Mouse (Mus musculus) embryonic fibroblast, embryonic 13.5 days (primary cell): ENCODE results near the gene Gpbar1. TPM values are rescaled to one million over a fixed set of nuclear protein-coding genes. Genes with fewer than 3 reads are reported as not detected.
A peak's percentile ranks its signal among the peaks of the same experiment; 100 is the strongest.

Experiments used
- H3K27ac ChIP-seq: 2 replicates; pipeline ENCODE4 v1.5.1; 2012; ENCODE audit warnings: low read length, control low read depth, inconsistent platforms; ENCODE audit not compliant: insufficient read depth
- H3K4me1 ChIP-seq: 2 replicates; pipeline ENCODE4 v1.6.1; 2011; ENCODE audit warnings: low read length; ENCODE audit not compliant: control insufficient read depth, insufficient read depth
- H3K4me3 ChIP-seq: 2 replicates; pipeline ENCODE4 v1.5.1; 2011; ENCODE audit warnings: mild to moderate bottlenecking, control low read depth, low read length; ENCODE audit not compliant: insufficient read depth
- CTCF ChIP-seq: IDR thresholded peaks from 2 replicates; pipeline ENCODE4 v1.5.1; 2011; ENCODE audit warnings: mild to moderate bottlenecking, control low read depth, low read length, moderate library complexity, borderline replicate concordance; ENCODE audit not compliant: insufficient read depth
- POLR2A ChIP-seq: IDR thresholded peaks from 2 replicates; pipeline ENCODE4 v1.6.1; 2011; ENCODE audit warnings: low read depth, mild to moderate bottlenecking, control low read depth, low read length, moderate library complexity
- polyA plus RNA-seq: library from polyadenylated mRNA; stranded (reverse); fragments of >200 nt; gene quantifications from 2 replicates; pipeline ENCODE4 v1.2.4, GENCODE M21; 2011; ENCODE audit warnings: low read depth; ENCODE audit not compliant: missing spikeins, insufficient read length

Gene Gpbar1
- polyA plus RNA-seq, 1 experiment: 1.3 TPM

DNA sequence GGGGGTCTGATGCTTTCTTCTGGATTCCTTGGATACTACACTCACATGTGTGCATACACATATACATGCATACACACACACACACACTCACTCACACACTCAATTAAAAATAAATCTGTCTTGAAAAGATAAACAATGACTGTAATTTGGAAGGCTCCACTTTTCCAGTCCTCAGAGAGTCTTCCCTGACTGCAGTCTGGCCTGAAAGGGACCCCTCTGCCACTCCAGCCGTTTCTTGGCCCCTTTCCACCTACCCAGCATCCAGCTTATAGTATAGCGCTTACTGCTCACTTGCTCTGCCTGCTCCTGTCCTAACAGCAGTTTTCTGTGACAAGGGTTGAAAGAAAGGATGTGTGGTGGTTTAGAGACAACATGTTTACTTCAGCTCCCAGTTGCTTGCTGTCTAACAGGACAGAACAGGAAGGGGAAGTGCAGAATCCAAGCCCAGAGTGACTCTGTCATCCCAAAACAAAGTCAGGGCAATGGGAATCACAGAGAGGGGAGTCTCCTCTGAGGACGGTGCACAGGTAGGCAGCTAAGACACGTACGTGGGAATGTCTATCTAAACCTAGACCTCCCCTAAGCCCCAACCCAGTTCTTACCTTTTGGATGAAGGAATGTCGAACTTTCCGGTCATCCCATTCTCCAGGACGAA is 15.1 kb downstream of the Gpbar1 start:
- TF ChIP-seq CTCF: no peak
- TF ChIP-seq POLR2A: no peak
- Histone ChIP-seq H3K4me3 (no peak overlapping the region), H3K27ac (no peak overlapping the region), H3K4me1 (peaks cover 28% of the 10 kb centered on the region)

DNA sequence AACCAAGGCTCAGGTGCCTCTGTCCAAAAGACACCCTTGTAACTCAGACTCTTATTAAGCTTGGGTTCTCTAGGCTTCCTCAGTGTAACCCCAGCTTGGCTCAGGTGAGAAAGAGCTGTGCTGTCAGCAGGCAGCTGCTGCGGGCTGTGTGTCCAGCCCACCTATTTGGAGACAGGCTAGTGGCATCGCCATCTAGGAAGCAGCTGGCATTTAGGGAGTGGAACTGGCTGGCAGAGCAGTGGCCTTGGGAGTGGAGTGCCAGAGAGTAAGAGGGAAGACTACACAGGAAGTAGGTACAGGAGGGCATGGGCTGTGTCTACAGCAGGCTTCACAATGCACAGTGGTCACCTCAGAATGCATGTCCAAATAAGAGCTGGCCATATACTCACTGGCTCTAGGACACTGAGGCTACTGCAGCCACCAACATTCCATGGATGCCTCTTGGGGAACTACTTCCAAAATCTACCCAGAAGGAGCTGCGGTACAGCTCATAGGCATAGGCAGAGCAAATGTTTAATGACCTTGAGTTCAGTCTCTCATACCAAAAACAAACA is 15.8 kb downstream of the Gpbar1 start:
- no peak overlapping the region for H3K4me3 ChIP-seq
- no peak overlapping the region for H3K27ac ChIP-seq
- no peak for TF ChIP-seq CTCF
- no peak for TF ChIP-seq POLR2A
- peaks cover 32% of the 10 kb centered on the region for H3K4me1 ChIP-seq

DNA sequence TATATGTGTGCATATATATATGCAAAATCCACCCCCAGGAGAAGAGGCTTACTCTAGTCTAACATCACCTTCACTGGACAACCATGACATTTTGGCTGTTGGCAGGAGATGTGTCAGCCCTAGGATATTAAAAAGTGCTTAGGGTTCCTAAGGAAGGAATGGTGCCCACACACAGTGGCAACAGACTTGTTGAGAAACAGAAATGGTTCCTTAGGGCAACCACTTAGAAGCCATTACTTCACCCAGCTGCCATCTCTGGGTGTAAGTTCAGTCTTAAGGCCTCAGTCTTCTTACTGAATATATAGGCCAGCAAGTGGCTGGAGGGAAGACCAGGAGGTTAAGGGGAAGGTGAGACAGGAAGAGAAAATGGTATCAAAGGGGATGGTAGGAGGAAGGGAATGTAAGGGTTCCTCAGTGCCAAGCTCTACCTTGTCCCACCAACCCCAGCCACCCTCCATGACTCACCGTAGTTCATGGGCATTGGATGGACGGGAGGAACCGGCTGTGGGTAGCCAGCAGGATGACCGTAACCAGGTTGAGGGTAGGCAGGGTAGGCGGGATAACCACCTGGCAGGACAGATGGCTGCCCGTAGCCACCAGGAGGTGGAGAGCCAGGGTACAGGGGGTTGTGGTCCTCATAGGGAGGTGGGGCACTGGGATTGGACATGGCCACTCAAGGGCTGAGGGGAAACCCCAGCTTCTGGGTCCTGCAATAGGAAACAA is 16.5 kb downstream of the Gpbar1 start:
- Histone ChIP-seq H3K4me1 (peaks cover 35% of the 10 kb centered on the region), H3K27ac (peak overlapping the region; percentile 91), H3K4me3 (no peak overlapping the region)
- TF ChIP-seq CTCF: no peak
- TF ChIP-seq POLR2A: no peak

GRCm38 (mm10) chr1:74295456-74296171 is 17.3 kb downstream of the Gpbar1 start:
- Histone ChIP-seq H3K4me1 (peaks cover 36% of the 10 kb centered on the region), H3K4me3 (no peak overlapping the region), H3K27ac (peak overlapping the region; percentile 91)
- TF ChIP-seq CTCF: no peak
- TF ChIP-seq POLR2A: peak; percentile 67

GRCm38 (mm10) chr1:74296477-74296876 is 18.1 kb downstream of the Gpbar1 start:
- H3K4me1 ChIP-seq: peaks cover 39% of the 10 kb centered on the region
- H3K27ac ChIP-seq: peak overlapping the region; percentile 91
- H3K4me3 ChIP-seq: no peak overlapping the region
- no peak for TF ChIP-seq CTCF
- no peak for TF ChIP-seq POLR2A

GRCm38 (mm10) chr1:74297269-74297668 is 18.9 kb downstream of the Gpbar1 start:
- TF ChIP-seq CTCF: no peak
- no peak for TF ChIP-seq POLR2A
- peak overlapping the region; percentile 91 for H3K27ac ChIP-seq

GRCm38 (mm10) chr1:74298157-74298750 is 19.9 kb downstream of the Gpbar1 start:
- H3K4me1 ChIP-seq: peaks cover 47% of the 10 kb centered on the region
- H3K27ac ChIP-seq: peak overlapping the region; percentile 91

More at GRCm38 (mm10) chr1:74297269-74297668, 18.9 kb downstream of the Gpbar1 start:
- Histone ChIP-seq H3K4me1 (peaks cover 45% of the 10 kb centered on the region), H3K4me3 (no peak overlapping the region)

GRCm38 (mm10) chr1:74298996-74299395 is 20.6 kb downstream of the Gpbar1 start:
- TF ChIP-seq POLR2A: no peak
- no peak for TF ChIP-seq CTCF
- Histone ChIP-seq H3K4me3 (no peak overlapping the region), H3K4me1 (peaks cover 47% of the 10 kb centered on the region), H3K27ac (peak overlapping the region; percentile 91)

More at GRCm38 (mm10) chr1:74298157-74298750, 19.9 kb downstream of the Gpbar1 start:
- no peak overlapping the region for H3K4me3 ChIP-seq
- TF ChIP-seq POLR2A (no peak), CTCF (no peak)
